Mouse (Mus musculus): ENCODE measurements around the gene Kremen2. TPM values are rescaled to one million over a fixed set of nuclear protein-coding genes. Genes with fewer than 3 reads are reported as not detected.

Gene Kremen2
- total RNA-seq, 2 experiments from 2014 or later: not detected

Other genes with a start within 250 kb of the Kremen2 start
- gene Zfp213, start 181.6 kb downstream of the Kremen2 start, total RNA-seq (2021): 1 to 10 TPM; 5.4 to 7.1 TPM
- gene Zfp13, start 146.3 kb downstream of the Kremen2 start, total RNA-seq (2021): 10 to 100 TPM in 1 of 2 experiments, 1 to 10 TPM in 1; 8.5 to 10.0 TPM
- gene Zscan10, start 145.0 kb downstream of the Kremen2 start, total RNA-seq (2021): not detected
- under 1 TPM; 0.55 to 0.69 TPM for gene Mmp25, start 100.6 kb downstream of the Kremen2 start, total RNA-seq (2021)
- gene Bicdl2, start 85.3 kb downstream of the Kremen2 start, total RNA-seq (2021): not detected
- 100 to 1,000 TPM; 218 to 220 TPM for gene Hcfc1r1, start 72.2 kb downstream of the Kremen2 start, total RNA-seq (2021)
- gene Thoc6, start 72.0 kb downstream of the Kremen2 start, total RNA-seq (2021): 10 to 100 TPM; 21.0 to 21.1 TPM
- 100 to 1,000 TPM; 138 to 142 TPM for gene Tnfrsf12a, start 68.4 kb downstream of the Kremen2 start, total RNA-seq (2021)
- gene Cldn6, start 66.6 kb downstream of the Kremen2 start, total RNA-seq (2021): not detected
- not detected for gene Cldn9, start 61.8 kb downstream of the Kremen2 start, total RNA-seq (2021)
- not detected for gene 1520401A03Rik, start 23.1 kb downstream of the Kremen2 start, total RNA-seq (2021)
- 1 to 10 TPM; 7.7 to 9.3 TPM for gene Pkmyt1, start 19.5 kb downstream of the Kremen2 start, total RNA-seq (2021)
- gene Paqr4, start 5.0 kb downstream of the Kremen2 start, total RNA-seq (2021): 10 to 100 TPM; 17.5 to 22.0 TPM
- 10 to 100 TPM; 31.2 to 32.1 TPM for gene Flywch1, start 25.8 kb upstream of the Kremen2 start, total RNA-seq (2021)
- gene Flywch2, start 40.2 kb upstream of the Kremen2 start, total RNA-seq (2021): 1 to 10 TPM; 2.3 to 2.4 TPM
- 100 to 1,000 TPM; 230 to 231 TPM for gene Srrm2, start 44.7 kb upstream of the Kremen2 start, total RNA-seq (2021)
- gene Elob, start 83.3 kb upstream of the Kremen2 start, total RNA-seq (2021): 100 to 1,000 TPM; 379 to 407 TPM
- not detected for gene Prss33, start 90.2 kb upstream of the Kremen2 start, total RNA-seq (2021)
- not detected for gene Prss32, start 98.0 kb upstream of the Kremen2 start, total RNA-seq (2021)
- gene Prss41, start 98.3 kb upstream of the Kremen2 start, total RNA-seq (2021): not detected
- gene Prss21, start 122.2 kb upstream of the Kremen2 start, total RNA-seq (2021): not detected
- not detected for gene Dcpp1, start 135.0 kb upstream of the Kremen2 start, total RNA-seq (2021)
- not detected for gene Dcpp2, start 135.0 kb upstream of the Kremen2 start, total RNA-seq (2021)
- not detected for gene Dcpp3, start 171.6 kb upstream of the Kremen2 start, total RNA-seq (2021)
- not detected for gene Sbp, start 195.8 kb upstream of the Kremen2 start, total RNA-seq (2021)
- gene Sbpl, start 209.4 kb upstream of the Kremen2 start, total RNA-seq (2021): not detected
- not detected for gene Prss30, start 234.7 kb upstream of the Kremen2 start, total RNA-seq (2021)

Measured in heart, postnatal 10 days (tissue).